ENCODE assay signal across 18 mouse cellular contexts in the genomic region with DNA sequence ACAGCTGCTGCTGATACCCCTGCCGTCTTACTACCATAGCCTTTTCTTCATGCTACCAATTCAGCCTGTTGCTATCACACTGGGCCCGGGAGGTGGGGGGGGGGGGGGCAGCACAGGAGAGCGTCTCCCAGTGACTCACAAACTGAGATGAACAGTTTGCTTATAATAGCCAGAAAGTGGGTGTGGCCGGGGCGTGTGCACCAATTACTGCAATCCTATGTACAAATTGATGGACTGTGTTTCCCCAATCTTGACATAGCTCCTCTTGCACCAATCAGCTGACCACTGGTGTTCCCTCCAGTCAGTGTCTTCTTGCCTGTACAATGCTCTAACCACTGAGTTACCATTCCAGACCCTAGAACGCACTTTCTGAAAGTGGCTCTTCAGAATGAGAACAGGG. TPM values are rescaled to one million over a fixed set of nuclear protein-coding genes. Genes with fewer than 3 reads are reported as not detected.
DNase-seq lines count a peak whose midpoint lies in the region; ATAC-seq and TF ChIP-seq lines count a peak whose summit lies in the region.
"Had no signal": no experiment of that assay in that cellular context is flagged by ENCODE, and none has a peak within 500 bp of the region (broad histone marks: within the 10 kb centered on the region; RNA-seq: fewer than 3 reads in every experiment).

No protein-coding gene starts in this region.

- no peaks in the 10 kb centered on the region for H3K79me2 ChIP-seq in myocyte (ENCODE audit: control insufficient read depth, insufficient read depth)

- no peak for TF ChIP-seq POLR2A in myocyte (IDR thresholded peaks at IDR 0.05; ENCODE audit: insufficient read length, low read depth)

- peak overlapping the region; percentile 51 for H3K4me2 ChIP-seq in myocyte (ENCODE audit: low read depth)
- H3K4me2 ChIP-seq in liver, embryonic 11.5 days, result no peak overlapping the region
- H3K4me2 ChIP-seq: embryonic facial prominence, embryonic 13.5 days; forebrain, embryonic 12.5 days; heart, embryonic 12.5 days; hindbrain, embryonic 15.5 days had no signal

- no peak overlapping the region for H3ac ChIP-seq in myocyte (ENCODE audit: control insufficient read depth, insufficient read length)

- no peaks in the 10 kb centered on the region for H3K36me3 ChIP-seq in myocyte (ENCODE audit: control insufficient read depth, insufficient read depth)
- H3K36me3 ChIP-seq in liver, embryonic 11.5 days (ENCODE audit: control insufficient read depth, insufficient read depth, low read length), result no peaks in the 10 kb centered on the region
- H3K36me3 ChIP-seq: embryonic facial prominence, embryonic 13.5 days; forebrain, embryonic 12.5 days; heart, embryonic 12.5 days; hindbrain, embryonic 10.5 days; hindbrain, embryonic 15.5 days had no signal

- peak; percentile 43 for DNase-seq in 416B (ENCODE audit: low read depth)
- DNase-seq in Muller cell, postnatal 12 days (ENCODE audit: inconsistent ontology term), result peak; percentile 36
- DNase-seq in adrenal gland, postnatal 25 days, result no peak
- no peak for DNase-seq in lung, postnatal 4 days
- no peak for DNase-seq in liver, embryonic 11.5 days (ENCODE audit: low spot score)
- DNase-seq: cerebellum, adult 11-12 months; cerebellum, adult 9-10 months; cerebellum, postnatal 25 days; gastrocnemius, postnatal 10 days had no signal

- peak; percentile 42 for ATAC-seq in granulocyte monocyte progenitor cell, adult 5-6 weeks (replicated peaks; ENCODE audit: poor library complexity, severe bottlenecking)
- ATAC-seq in activated CD4-positive, CD25-positive, alpha-beta regulatory T cell, adult 4 months, result no peak
- ATAC-seq in liver, embryonic 11.5 days (replicated peaks; ENCODE audit: low FRiP score), result no peak
- ATAC-seq: forebrain, embryonic 16.5 days had no signal

- no peak overlapping the region for H3K9ac ChIP-seq in liver, embryonic 11.5 days (ENCODE audit: low read depth, low read length)
- H3K9ac ChIP-seq: embryonic facial prominence, embryonic 13.5 days; forebrain, embryonic 12.5 days; heart, embryonic 12.5 days; hindbrain, embryonic 15.5 days had no signal

- no peaks in the 10 kb centered on the region for H3K27me3 ChIP-seq in myocyte (ENCODE audit: control insufficient read depth, insufficient read depth, insufficient read length)
- H3K27me3 ChIP-seq in liver, embryonic 11.5 days (replicated peaks; ENCODE audit: control insufficient read depth, insufficient read depth, low read length), result no peaks in the 10 kb centered on the region
- H3K27me3 ChIP-seq: hindbrain, embryonic 15.5 days had no signal

- no peak overlapping the region for H3K27ac ChIP-seq in liver, embryonic 11.5 days (ENCODE audit: low read depth, low read length)
- H3K27ac ChIP-seq: embryonic facial prominence, embryonic 13.5 days; forebrain, embryonic 12.5 days; hindbrain, embryonic 10.5 days; hindbrain, embryonic 15.5 days had no signal

- H3K4me3 ChIP-seq in myocyte, result no peak overlapping the region
- H3K4me3 ChIP-seq in liver, embryonic 11.5 days (ENCODE audit: low read depth, low read length), result no peak overlapping the region
- H3K4me3 ChIP-seq: embryonic facial prominence, embryonic 13.5 days; forebrain, embryonic 12.5 days; heart, embryonic 12.5 days; hindbrain, embryonic 10.5 days; hindbrain, embryonic 15.5 days had no signal

- no peaks in the 10 kb centered on the region for H3K4me1 ChIP-seq in liver, embryonic 11.5 days (replicated peaks; ENCODE audit: control insufficient read depth, insufficient read depth, low read length)
- H3K4me1 ChIP-seq: forebrain, embryonic 12.5 days; heart, embryonic 12.5 days; hindbrain, embryonic 15.5 days had no signal

- WGBS in liver, embryonic 11.5 days, result 70% methylated on average over 6 of the region's 6 CpGs

- H3K9me3 ChIP-seq in liver, embryonic 11.5 days (ENCODE audit: control insufficient read depth, low read length), result no peaks in the 10 kb centered on the region
- H3K9me3 ChIP-seq: embryonic facial prominence, embryonic 13.5 days; forebrain, embryonic 12.5 days; heart, embryonic 12.5 days; hindbrain, embryonic 10.5 days; hindbrain, embryonic 15.5 days had no signal

TF ChIP-seq in myocyte, 11 proteins besides CTCF, POLR2A, EP300 and RAD21:
- TF ChIP-seq POLR2AphosphoS2 (IDR thresholded peaks at IDR 0.05; ENCODE audit: insufficient read length, low read depth) (no peak), REST (IDR thresholded peaks at IDR 0.05; ENCODE audit: insufficient read depth, insufficient read length) (no peak), MAX (IDR thresholded peaks at IDR 0.05; ENCODE audit: low read depth) (no peak), MYOG (IDR thresholded peaks at IDR 0.05; ENCODE audit: control insufficient read depth in 1 of 3, insufficient read depth in 1 of 3, insufficient read length in 2 of 3, low read depth in 2 of 3) (no peak), TCF3 (IDR thresholded peaks at IDR 0.05; ENCODE audit: insufficient read length, low read depth) (no peak), E2F4 (IDR thresholded peaks at IDR 0.05; ENCODE audit: insufficient read depth) (no peak), TCF12 (IDR thresholded peaks at IDR 0.05; ENCODE audit: insufficient read depth, poor library complexity, severe bottlenecking) (no peak), SRF (IDR thresholded peaks at IDR 0.05; ENCODE audit: control insufficient read depth, insufficient read length, low read depth) (no peak), MYOD1 (IDR thresholded peaks at IDR 0.05; ENCODE audit: control insufficient read depth in 1 of 3, insufficient read length in 2 of 3, low read depth in 2 of 3) (no peak), USF1 (IDR thresholded peaks at IDR 0.05; ENCODE audit: low read depth) (no peak)

RNA-seq across cellular contexts. Expression of a gene that starts 44.9 kb away (rescaled TPM):
- total RNA-seq in granulocyte monocyte progenitor cell, adult 5-6 weeks (2014; fragmentation: Nextera tagmentation), result 43.4 and 59.0 TPM in 2 replicates
- total RNA-seq in granulocyte monocyte progenitor cell, adult 5-6 weeks (2017), result 32.9 and 78.6 TPM in 2 replicates
- 42.5 TPM for polyA plus RNA-seq in myocyte (2012; fragmentation: generic; extraction: Trizol)
- total RNA-seq in adrenal gland, postnatal 25 days (2021), result 17.6 and 28.2 TPM in 2 replicates
- polyA plus RNA-seq in activated CD4-positive, CD25-positive, alpha-beta regulatory T cell, adult 4 months (2017; shearing (Covaris generic)), result 10 to 100 TPM; 38.9 to 43.6 TPM
- polyA plus RNA-seq in liver, embryonic 11.5 days (2014; fragmentation: Nextera tagmentation; extraction: Ambion mirVana), result 128 and 131 TPM in 2 replicates

RNA-seq across cellular contexts. Expression of a gene that starts 44.9 kb away (rescaled TPM):
- total RNA-seq in granulocyte monocyte progenitor cell, adult 5-6 weeks (2014; fragmentation: Nextera tagmentation), result 12.0 and 68.1 TPM in 2 replicates
- 9.7 and 9.9 TPM in 2 replicates for total RNA-seq in granulocyte monocyte progenitor cell, adult 5-6 weeks (2017)
- polyA plus RNA-seq in myocyte (2012; fragmentation: generic; extraction: Trizol), result 13.9 TPM
- 15.5 and 19.6 TPM in 2 replicates for total RNA-seq in adrenal gland, postnatal 25 days (2021)
- polyA plus RNA-seq in activated CD4-positive, CD25-positive, alpha-beta regulatory T cell, adult 4 months (2017; shearing (Covaris generic)), result 1 to 10 TPM; 2.9 to 3.8 TPM
- polyA plus RNA-seq in liver, embryonic 11.5 days (2014; fragmentation: Nextera tagmentation; extraction: Ambion mirVana), result 37.1 and 44.6 TPM in 2 replicates

Comparison
In these comparisons a context has a peak if more than half of its experiments do, and no peak if none do; other contexts are left out.
1. DNase-seq: peak in 416B (single experiment) and Muller cell, postnatal 12 days (single experiment); none in adrenal gland, postnatal 25 days (single experiment), lung, postnatal 4 days (0 of 2) and liver, embryonic 11.5 days (single experiment).